Mouse (Mus musculus) lung, adult 2 months (tissue): ENCODE measurements at regions not wholly inside any gene's neighbourhood (a gene's known extent, or its start where the extent isn't known, plus 50 kb on each side); places are given as distances from the start of the nearest gene placed in this dataset.

Experiments
- CTCF ChIP-seq: fragments of 200-500 bp; IDR thresholded peaks from 2 replicates; pipeline ENCODE4 v1.5.1; 2011; ENCODE audit warnings: mild to moderate bottlenecking, low read length, control low read depth; ENCODE audit not compliant: insufficient read depth
- POLR2A ChIP-seq: fragments of 200-500 bp; IDR thresholded peaks from 2 replicates; pipeline ENCODE4 v1.6.1; 2011; ENCODE audit warnings: low read depth, mild to moderate bottlenecking, control low read depth, low read length, borderline replicate concordance; ENCODE audit errors: extremely low read depth

- TF ChIP-seq POLR2A (no peak), CTCF (no peak)
Observed at GRCm38 (mm10) chr8:113066170-113066708, 496.4 kb downstream of the Cntnap4 start.
